Mouse (Mus musculus) small intestine, adult 2 months (tissue): ENCODE measurements around the gene Defb25.

Experiments used
- CTCF ChIP-seq: fragments of 200-500 bp; IDR thresholded peaks from 2 replicates; pipeline ENCODE4 v1.5.1; 2012; ENCODE audit warnings: low read depth, mild to moderate bottlenecking, control low read depth, inconsistent platforms, low read length, moderate library complexity, mixed read lengths; ENCODE audit not compliant: insufficient replicate concordance, insufficient read length; ENCODE audit errors: extremely low read depth
- POLR2A ChIP-seq: fragments of 200-500 bp; IDR thresholded peaks from 2 replicates; pipeline ENCODE4 v1.6.1; 2012; ENCODE audit warnings: low read depth, mild to moderate bottlenecking, control low read depth, inconsistent platforms, low read length, moderate library complexity

DNA sequence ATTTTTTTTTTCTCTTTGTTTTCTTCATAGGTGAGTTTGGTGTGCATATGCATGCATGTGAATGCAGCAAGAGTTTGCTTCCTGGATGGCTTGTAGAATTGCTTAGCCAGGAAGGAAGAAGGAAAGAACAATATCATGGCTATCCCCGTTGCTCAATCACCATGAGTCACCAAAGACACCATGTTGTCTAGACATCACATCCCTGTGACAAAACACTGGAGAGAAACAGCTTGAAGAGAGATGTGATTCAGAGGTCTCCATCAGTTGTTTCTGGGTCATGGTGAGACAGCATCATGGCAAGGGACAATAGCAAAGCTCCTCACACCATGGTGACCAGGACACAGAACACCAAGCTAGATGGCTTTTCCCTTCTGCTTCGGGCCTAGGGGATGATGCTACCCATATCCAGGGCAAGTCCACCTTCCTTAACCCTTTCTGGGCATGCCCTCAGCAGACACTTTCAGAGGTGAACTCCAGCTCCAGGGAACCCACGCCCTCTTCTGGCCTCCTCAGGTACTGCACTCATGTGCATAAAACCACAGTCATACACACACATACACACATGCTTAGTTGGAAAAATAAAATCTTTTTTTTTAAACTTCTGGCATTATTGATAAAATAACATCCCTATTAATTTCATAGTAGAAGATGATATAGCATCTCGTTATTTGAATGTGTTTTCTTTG is 21.4 kb downstream of the Defb25 start:
- TF ChIP-seq CTCF (peak; percentile 17; the same call in 1 of the 2 replicates), POLR2A (no peak)
